Mouse (Mus musculus) embryonic fibroblast, embryonic 13.5 days (primary cell): Measurements from ENCODE around the gene Sv2c. TPM values are rescaled to one million over a fixed set of nuclear protein-coding genes. Genes with fewer than 3 reads are reported as not detected.

Experiments used
- H3K27ac ChIP-seq: 2 replicates; pipeline ENCODE4 v1.5.1; 2012; ENCODE audit warnings: low read length, control low read depth, inconsistent platforms; ENCODE audit not compliant: insufficient read depth
- H3K4me1 ChIP-seq: 2 replicates; pipeline ENCODE4 v1.6.1; 2011; ENCODE audit warnings: low read length; ENCODE audit not compliant: control insufficient read depth, insufficient read depth
- H3K4me3 ChIP-seq: 2 replicates; pipeline ENCODE4 v1.5.1; 2011; ENCODE audit warnings: mild to moderate bottlenecking, control low read depth, low read length; ENCODE audit not compliant: insufficient read depth
- CTCF ChIP-seq: IDR thresholded peaks from 2 replicates; pipeline ENCODE4 v1.5.1; 2011; ENCODE audit warnings: mild to moderate bottlenecking, control low read depth, low read length, moderate library complexity, borderline replicate concordance; ENCODE audit not compliant: insufficient read depth
- POLR2A ChIP-seq: IDR thresholded peaks from 2 replicates; pipeline ENCODE4 v1.6.1; 2011; ENCODE audit warnings: low read depth, mild to moderate bottlenecking, control low read depth, low read length, moderate library complexity
- polyA plus RNA-seq: library from polyadenylated mRNA; stranded (reverse); fragments of >200 nt; gene quantifications from 2 replicates; pipeline ENCODE4 v1.2.4, GENCODE M21; 2011; ENCODE audit warnings: low read depth; ENCODE audit not compliant: missing spikeins, insufficient read length

Sv2c gene
- polyA plus RNA-seq, 1 experiment: 5.6 TPM

- no peak for TF ChIP-seq POLR2A
- TF ChIP-seq CTCF: no peak
- Histone ChIP-seq H3K4me3 (no peak overlapping the region), H3K4me1 (no peaks in the 10 kb centered on the region), H3K27ac (no peak overlapping the region)
Measured at GRCm38 (mm10) chr13:95918624-95919284, 213.6 kb downstream of the Sv2c start.

- TF ChIP-seq POLR2A (no peak), CTCF (no peak)
Measured at GRCm38 (mm10) chr13:95913046-95913406, 219.4 kb downstream of the Sv2c start.

DNA sequence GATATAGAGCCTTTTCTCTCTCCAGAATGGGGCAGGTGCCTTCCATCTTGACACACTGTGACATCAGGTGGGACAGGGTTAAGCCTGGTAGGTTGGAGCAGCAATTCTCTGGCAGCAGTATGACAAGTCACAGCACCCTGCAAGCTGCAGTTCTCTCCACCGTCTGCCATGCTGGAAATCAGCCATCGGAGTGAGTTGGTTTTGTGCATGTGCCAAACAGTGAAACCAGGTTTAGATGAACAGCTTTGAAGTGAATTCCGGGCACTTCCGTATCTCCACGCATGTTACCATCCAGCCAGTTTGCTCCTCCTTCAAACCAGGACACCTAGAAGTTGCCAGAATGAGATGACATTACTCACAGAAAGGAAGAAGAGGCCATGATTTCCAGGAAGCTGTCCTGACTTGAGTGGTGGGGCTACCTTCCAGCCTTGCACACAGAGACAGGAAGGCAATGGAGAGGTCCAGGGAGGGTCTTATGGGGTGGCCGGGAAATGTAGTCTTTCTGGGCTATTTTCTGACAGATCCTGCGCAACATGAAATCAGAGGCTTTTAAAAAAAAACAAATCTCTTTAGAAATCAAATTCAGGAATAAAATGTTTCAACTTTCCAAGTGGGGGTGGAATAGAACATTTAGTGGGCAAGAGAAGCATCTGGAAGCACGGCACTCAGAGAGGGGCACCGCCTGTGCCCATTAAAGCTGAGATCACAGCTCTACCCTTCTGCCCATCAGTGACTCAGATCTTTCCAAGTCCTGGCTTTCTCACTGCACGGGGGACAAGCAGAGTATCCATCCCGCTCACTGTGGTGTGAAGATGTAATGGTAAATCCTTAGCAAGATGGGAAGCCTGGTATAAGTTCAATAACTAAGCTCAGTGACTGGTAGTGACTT is 220.0 kb downstream of the Sv2c start:
- no peak for TF ChIP-seq CTCF
- TF ChIP-seq POLR2A: no peak
- no peak overlapping the region for H3K27ac ChIP-seq
- no peak overlapping the region for H3K4me3 ChIP-seq
- no peaks in the 10 kb centered on the region for H3K4me1 ChIP-seq

More at GRCm38 (mm10) chr13:95913046-95913406, 219.4 kb downstream of the Sv2c start:
- H3K27ac ChIP-seq: no peak overlapping the region
- no peaks in the 10 kb centered on the region for H3K4me1 ChIP-seq
- H3K4me3 ChIP-seq: no peak overlapping the region

GRCm38 (mm10) chr13:95910270-95910669 is 222.1 kb downstream of the Sv2c start:
- no peaks in the 10 kb centered on the region for H3K4me1 ChIP-seq
- TF ChIP-seq POLR2A (no peak), CTCF (no peak)
- H3K4me3 ChIP-seq: no peak overlapping the region
- H3K27ac ChIP-seq: no peak overlapping the region

DNA sequence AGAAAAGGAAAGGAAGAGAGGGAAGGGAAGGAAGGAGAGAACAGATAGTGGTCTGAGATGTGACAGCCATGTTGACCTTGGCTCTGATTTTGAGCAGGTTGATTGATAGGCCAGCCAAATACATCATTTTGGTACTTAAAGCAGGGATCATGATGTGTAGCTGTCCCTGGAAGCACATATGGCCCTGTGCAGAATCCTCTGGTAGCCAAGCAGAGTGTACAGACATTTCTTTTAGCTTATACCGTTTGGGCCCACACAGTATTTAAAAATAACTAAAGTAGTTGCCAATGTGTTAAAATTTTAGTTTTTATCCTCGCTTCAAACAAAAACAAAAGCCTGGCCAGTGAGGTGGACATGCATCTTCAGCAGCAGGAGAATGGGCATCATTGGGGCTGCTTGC is 223.1 kb downstream of the Sv2c start:
- no peaks in the 10 kb centered on the region for H3K4me1 ChIP-seq
- no peak for TF ChIP-seq CTCF
- TF ChIP-seq POLR2A: no peak
- no peak overlapping the region for H3K4me3 ChIP-seq
- H3K27ac ChIP-seq: no peak overlapping the region

Other genes starting within 250 kb of the Sv2c start
- gene Iqgap2, start 240.7 kb downstream of the Sv2c start, polyA plus RNA-seq: 3.4 and 7.4 TPM in 2 replicates
- gene Gm20075, start 51.2 kb downstream of the Sv2c start, polyA plus RNA-seq: 25.7 and 38.3 TPM in 2 replicates
- 0.93 and 1.5 TPM in 2 replicates for gene Gm17190, start 50.5 kb downstream of the Sv2c start, polyA plus RNA-seq